Mouse (Mus musculus): ENCODE results near the gene Zfp385a.

DNA sequence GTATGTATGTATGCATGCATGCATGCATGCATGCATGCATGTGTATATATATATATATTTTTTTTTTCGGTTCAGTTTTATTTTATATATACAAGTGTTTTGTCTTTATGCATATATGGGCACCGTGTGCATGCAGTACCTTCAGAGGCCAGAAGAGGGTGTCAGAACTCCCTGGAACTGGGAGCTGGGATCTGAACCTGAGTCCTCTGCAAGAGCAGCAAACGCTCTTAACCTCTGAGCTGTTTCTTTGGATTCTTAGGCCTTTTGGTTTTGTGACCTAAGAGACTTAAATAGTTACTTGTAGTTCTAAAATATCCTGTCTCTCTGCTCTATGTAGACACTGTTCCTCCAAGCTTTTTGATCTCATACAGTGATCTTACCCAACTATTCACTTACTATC lies 55.8 kb downstream of the Zfp385a start:
- peak; percentile 67 for TF ChIP-seq CTCF (IDR thresholded peaks at IDR 0.05; ENCODE audit: low read depth, low read length)
- no peak for TF ChIP-seq POLR2A (IDR thresholded peaks at IDR 0.05; ENCODE audit: insufficient read depth, low read length)
